Mouse (Mus musculus) forebrain, embryonic 16.5 days (tissue): Measurements from ENCODE around the gene Spns3. TPM values are rescaled to one million over a fixed set of nuclear protein-coding genes. Genes with fewer than 3 reads are reported as not detected.
A peak's percentile ranks its signal among the peaks of the same experiment; 100 is the strongest.

Experiments
- ATAC-seq: fragments of 200-750 bp; cut with Nextera tagmentation; 2 replicates; pipeline ENCODE4 v1.8.0; 2017; ENCODE audit warnings: mild to moderate bottlenecking, moderate library complexity
- H3K27ac ChIP-seq: fragments of 300-500 bp; sonication (generic); 2 replicates; pipeline ENCODE4 v1.5.1; 2014; ENCODE audit warnings: low read length, control low read depth
- H3K27me3 ChIP-seq: fragments of 300-500 bp; sonication (generic); replicated peaks from 2 replicates; pipeline ENCODE4 v1.6.1; 2014; ENCODE audit warnings: low read length; ENCODE audit not compliant: control insufficient read depth, insufficient read depth
- H3K36me3 ChIP-seq: fragments of 300-500 bp; sonication (generic); 2 replicates; pipeline ENCODE4 v1.6.1; 2014; ENCODE audit not compliant: control insufficient read depth, insufficient read depth
- H3K4me1 ChIP-seq: fragments of 300-500 bp; sonication (generic); replicated peaks from 2 replicates; pipeline ENCODE4 v1.6.1; 2014; ENCODE audit warnings: low read length; ENCODE audit not compliant: control insufficient read depth, insufficient read depth
- H3K4me2 ChIP-seq: fragments of 300-500 bp; sonication (generic); 2 replicates; pipeline ENCODE4 v1.6.1; 2014; ENCODE audit warnings: mild to moderate bottlenecking, low read length, control low read depth
- H3K4me3 ChIP-seq: fragments of 300-500 bp; sonication (generic); replicated peaks from 2 replicates; pipeline ENCODE4 v1.5.1; 2014; ENCODE audit warnings: mild to moderate bottlenecking, low read length, control low read depth
- H3K9ac ChIP-seq: fragments of 300-500 bp; sonication (generic); replicated peaks from 2 replicates; pipeline ENCODE4 v1.6.1; 2014; ENCODE audit warnings: low read depth, low read length, control low read depth
- H3K9me3 ChIP-seq: fragments of 300-500 bp; sonication (generic); 2 replicates; pipeline ENCODE4 v1.6.1; 2016; ENCODE audit warnings: low read length; ENCODE audit not compliant: control insufficient read depth
- WGBS: fragments of 180-500 bp; shearing (Covaris S2); extraction: QIAGEN DNeasy Blood & Tissue Kit; methylation state at CpG from one replicate; pipeline ENCODE4 v1.1.7; 2014; 5-methylcytosine and 5-hydroxymethylcytosine counted together
- polyA plus RNA-seq: library from polyadenylated mRNA; unstranded; fragments of >200 nt; fragmentation: Nextera tagmentation; extraction: Ambion mirVana; gene quantifications from 2 replicates; pipeline ENCODE4 v1.2.1, GENCODE M21; 2015

The Spns3 gene
- polyA plus RNA-seq, 1 experiment from 2014 or later, result not detected

DNA sequence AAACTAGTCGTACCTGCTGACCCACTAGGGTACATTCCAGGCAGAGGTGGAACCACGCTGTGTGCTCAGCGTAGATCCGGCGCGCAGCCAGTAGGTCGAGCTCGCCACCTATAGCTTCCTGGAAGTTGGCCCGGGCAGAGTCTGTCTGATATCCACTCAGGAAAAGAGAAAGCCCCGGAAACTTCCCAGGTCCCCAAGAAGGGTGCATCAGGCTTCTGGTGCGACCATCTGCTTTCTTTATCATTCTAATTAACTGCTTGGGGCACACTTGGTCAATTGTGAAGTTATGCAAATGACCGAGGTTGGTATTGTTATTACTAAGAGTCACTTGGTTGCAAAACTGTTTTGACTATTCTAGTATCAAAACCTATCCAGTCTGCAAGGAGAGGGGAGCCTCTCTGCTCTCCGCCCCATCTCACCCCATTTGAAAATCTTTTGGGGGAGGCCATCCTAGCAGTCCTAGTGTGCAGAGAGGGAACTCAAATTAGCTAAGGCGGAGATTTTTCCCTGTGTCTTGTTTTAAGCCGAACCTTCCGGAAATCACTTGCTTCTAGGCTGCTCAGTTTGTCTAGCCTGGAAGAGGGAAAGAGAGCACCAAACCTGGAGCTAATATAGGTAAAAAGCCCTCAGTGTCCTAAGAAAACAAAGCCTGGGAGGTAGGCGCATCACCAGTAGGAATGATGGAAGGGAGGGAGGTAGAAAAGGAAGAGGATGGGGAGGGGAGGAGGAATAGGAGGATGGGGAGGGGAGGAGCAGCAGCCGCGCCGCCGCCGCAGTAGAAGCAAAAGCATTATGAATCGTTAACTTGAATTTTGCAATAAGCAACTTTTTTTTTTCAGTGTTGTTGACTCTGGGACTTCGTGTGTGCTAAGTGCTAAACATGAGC is 26.4 kb upstream of the Spns3 start:
- Histone ChIP-seq H3K9me3 (no peaks in the 10 kb centered on the region), H3K27ac (peak overlapping the region; percentile 68), H3K27me3 (no peaks in the 10 kb centered on the region), H3K36me3 (no peaks in the 10 kb centered on the region), H3K4me2 (peak overlapping the region; percentile 67), H3K4me1 (peaks cover 13% of the 10 kb centered on the region), H3K9ac (peak overlapping the region; percentile 55), H3K4me3 (peak overlapping the region; percentile 39)
- under 1% methylated on average over 24 of the region's 24 CpGs for WGBS
- peak; percentile 63 for ATAC-seq

DNA sequence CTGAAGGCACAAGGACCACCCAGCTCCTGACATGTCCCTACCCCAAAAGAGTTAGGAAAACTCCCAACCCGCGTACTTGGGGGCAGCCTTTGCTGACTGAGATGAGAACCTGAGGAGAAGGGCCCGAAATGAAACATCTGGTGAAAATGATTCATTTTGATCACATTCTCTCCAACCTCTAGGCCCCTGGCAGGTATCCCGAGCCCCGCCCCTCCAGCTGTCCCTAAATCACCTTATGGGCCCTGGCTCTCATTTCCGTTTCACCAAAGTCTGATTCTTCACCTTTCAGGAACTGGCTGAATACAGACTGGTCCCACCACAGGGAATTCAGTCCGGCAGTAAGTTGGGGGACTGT is 25.8 kb upstream of the Spns3 start:
- Histone ChIP-seq H3K4me3 (peak overlapping the region; percentile 39), H3K4me2 (peak overlapping the region; percentile 67), H3K27ac (no peak overlapping the region)

DNA sequence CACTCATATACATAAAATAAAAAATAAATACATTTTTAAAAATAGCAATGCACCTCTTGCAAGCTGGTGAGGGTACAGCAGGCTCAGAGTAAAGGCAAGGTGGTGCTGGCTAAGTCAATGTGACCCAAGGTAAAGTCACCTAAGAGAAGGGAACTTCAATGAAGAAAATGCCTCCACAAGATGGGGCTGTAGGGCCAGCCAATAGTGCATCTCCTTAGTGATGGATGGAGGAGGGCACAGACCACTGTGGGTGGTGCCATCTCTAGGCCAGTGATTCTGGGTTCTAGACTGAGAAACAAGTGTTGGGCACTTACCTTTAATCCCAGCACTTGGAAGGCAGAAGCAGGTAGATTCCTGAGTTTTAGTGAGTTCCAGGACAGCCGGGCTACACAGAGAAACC is 23.5 kb upstream of the Spns3 start:
- Histone ChIP-seq H3K36me3 (no peaks in the 10 kb centered on the region), H3K27me3 (no peaks in the 10 kb centered on the region), H3K27ac (no peak overlapping the region), H3K4me2 (no peak overlapping the region), H3K4me1 (peaks cover 15% of the 10 kb centered on the region), H3K9ac (no peak overlapping the region), H3K9me3 (no peaks in the 10 kb centered on the region), H3K4me3 (no peak overlapping the region)
- ATAC-seq, result no peak
- WGBS, result 91% methylated on average over 1 of the region's 1 CpGs

More for the DNA sequence above, 25.8 kb upstream of the Spns3 start:
- Histone ChIP-seq H3K9me3 (no peaks in the 10 kb centered on the region), H3K27me3 (no peaks in the 10 kb centered on the region), H3K36me3 (no peaks in the 10 kb centered on the region), H3K9ac (peak overlapping the region; percentile 55; the same call in 1 of the 2 replicates), H3K4me1 (peaks cover 13% of the 10 kb centered on the region)
- no peak for ATAC-seq
- 22% methylated on average over 7 of the region's 7 CpGs for WGBS

DNA sequence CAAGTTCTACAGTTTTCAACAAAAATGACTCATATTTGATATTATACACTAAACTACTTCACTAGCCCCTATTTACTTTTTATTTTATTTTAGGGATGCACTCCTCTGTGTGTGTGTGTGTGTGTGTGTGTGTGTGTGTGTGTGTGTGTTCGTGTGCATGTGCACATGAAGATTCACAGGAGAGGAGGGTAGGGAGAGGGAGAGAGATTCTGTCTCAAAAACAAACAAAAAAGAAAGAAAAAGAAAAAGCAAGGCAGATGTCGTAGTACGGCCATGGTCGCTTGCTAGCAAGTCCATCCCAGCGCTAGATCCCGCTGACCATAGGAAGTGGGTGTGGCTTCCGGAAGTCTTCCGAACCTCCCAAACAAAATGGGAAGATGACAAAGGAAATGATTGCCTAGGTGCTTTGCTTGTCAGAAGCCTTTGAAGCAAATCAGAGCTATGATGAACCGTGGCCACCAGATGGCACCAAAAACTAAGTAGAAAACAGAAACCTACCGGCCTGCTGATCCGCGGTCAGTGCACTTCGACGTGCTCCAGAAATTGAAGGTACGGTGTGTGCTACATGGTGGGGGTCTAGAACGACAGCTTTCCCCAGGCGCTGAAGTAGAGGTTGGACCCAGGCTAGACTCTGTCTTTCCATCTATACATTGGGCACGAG is 20.1 kb upstream of the Spns3 start:
- no peaks in the 10 kb centered on the region for H3K27me3 ChIP-seq
- H3K4me1 ChIP-seq, result 0 out of 2 replicates have a peak, but pooled peaks cover 2% of the 10 kb centered on the region
- no peaks in the 10 kb centered on the region for H3K9me3 ChIP-seq
- WGBS, result 2% methylated on average over 18 of the region's 18 CpGs
- H3K9ac ChIP-seq, result no peak overlapping the region; the same call in 1 of the 2 replicates
- no peaks in the 10 kb centered on the region for H3K36me3 ChIP-seq
- peak overlapping the region; percentile 35 for H3K4me3 ChIP-seq
- H3K4me2 ChIP-seq, result peak overlapping the region; percentile 52
- no peak overlapping the region for H3K27ac ChIP-seq
- peak; percentile 76 for ATAC-seq

DNA sequence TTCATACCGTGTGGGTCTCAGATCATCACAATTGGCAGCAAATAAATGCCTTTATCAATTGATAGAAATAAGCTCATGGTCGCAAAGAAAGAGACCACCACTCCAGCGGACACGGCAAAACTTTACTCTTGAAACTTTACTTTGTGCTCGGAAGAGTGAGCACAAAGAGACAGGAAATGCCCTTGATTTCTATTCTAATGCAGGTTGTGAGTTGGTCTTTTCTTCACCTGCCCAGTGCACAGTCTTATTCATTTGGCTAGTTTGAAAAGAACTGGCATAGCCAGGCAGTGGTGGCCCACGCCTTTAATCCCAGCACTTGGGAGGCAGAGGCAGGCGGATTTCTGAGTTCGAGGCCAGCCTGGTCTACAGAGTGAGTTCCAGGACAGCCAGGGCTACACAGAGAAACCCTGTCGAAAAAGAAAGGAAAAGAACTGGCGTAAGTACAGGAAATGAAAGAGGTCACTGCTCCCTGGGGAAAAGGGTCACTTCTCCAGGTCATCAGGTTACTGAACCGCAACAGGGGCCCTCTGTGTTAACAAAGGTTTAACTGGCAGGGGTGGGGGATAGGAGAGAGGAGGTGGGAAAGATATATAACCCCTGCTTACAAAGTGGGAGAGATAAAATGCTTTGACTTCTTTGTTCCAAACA is 19.5 kb upstream of the Spns3 start:
- Histone ChIP-seq H3K4me3 (no peak overlapping the region), H3K4me2 (no peak overlapping the region), H3K36me3 (no peaks in the 10 kb centered on the region), H3K27me3 (no peaks in the 10 kb centered on the region), H3K9ac (no peak overlapping the region; the same call in 1 of the 2 replicates), H3K27ac (no peak overlapping the region), H3K4me1 (0 out of 2 replicates have a peak, but pooled peaks cover 2% of the 10 kb centered on the region), H3K9me3 (no peaks in the 10 kb centered on the region)
- WGBS, result 72% methylated on average over 11 of the region's 11 CpGs
- ATAC-seq, result no peak

DNA sequence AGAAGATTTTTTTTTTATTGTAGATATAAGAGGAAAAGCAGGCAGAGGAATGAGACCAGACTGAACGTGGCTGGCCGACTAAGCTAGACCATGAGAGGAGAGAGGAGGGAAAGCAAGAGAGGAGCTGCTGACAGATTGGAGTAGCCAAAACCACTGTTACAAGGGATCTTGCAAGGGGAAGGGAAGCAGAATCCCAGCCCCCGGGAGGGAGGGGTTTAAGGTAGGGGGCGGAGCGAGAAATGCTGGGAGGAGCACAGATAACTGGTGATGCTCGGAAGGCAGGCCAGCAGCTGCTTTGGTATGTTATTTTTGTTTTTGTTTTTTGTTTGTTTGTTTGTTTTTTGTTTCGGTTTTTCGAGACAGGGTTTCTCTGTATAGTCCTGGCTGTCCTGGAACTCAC is 18.7 kb upstream of the Spns3 start:
- no peaks in the 10 kb centered on the region for H3K27me3 ChIP-seq
- H3K27ac ChIP-seq, result no peak overlapping the region
- no peaks in the 10 kb centered on the region for H3K9me3 ChIP-seq
- H3K4me2 ChIP-seq, result no peak overlapping the region
- WGBS, result 57% methylated on average over 8 of the region's 8 CpGs
- H3K9ac ChIP-seq, result no peak overlapping the region
- 0 out of 2 replicates have a peak, but pooled peaks cover 2% of the 10 kb centered on the region for H3K4me1 ChIP-seq
- no peak overlapping the region for H3K4me3 ChIP-seq
- ATAC-seq, result no peak
- no peaks in the 10 kb centered on the region for H3K36me3 ChIP-seq

DNA sequence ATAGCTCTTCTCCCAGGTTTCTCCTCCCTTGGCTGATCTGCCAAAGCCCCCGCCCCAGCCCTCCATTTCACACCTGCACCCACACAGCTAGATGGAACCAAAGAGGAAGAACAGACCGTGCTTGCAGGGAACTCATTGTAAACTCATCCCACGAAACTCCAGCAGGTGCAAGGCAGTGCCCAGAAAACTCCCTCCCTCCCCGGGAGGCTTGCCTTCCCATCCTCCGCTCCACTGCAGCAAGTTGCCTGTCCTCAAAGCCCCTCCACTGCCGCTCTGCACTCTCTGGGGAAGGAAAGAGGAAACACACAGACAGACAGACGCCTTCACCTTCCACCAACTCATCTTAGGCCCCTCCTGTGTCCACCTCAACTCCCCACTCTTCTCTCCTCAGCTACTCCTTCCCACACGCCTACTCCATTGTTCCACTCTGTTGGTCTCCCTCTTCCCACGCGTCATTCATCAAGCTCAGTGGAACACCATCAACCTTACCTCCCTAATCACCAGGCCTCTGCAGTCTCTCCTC is 16.6 kb upstream of the Spns3 start:
- no peak overlapping the region for H3K27ac ChIP-seq
- H3K9me3 ChIP-seq, result no peaks in the 10 kb centered on the region
- no peak overlapping the region for H3K9ac ChIP-seq
- WGBS, result 42% methylated on average over 10 of the region's 10 CpGs
- H3K27me3 ChIP-seq, result no peaks in the 10 kb centered on the region
- no peaks in the 10 kb centered on the region for H3K36me3 ChIP-seq
- 0 out of 2 replicates have a peak, but pooled peaks cover 2% of the 10 kb centered on the region for H3K4me1 ChIP-seq
- no peak for ATAC-seq
- no peak overlapping the region for H3K4me2 ChIP-seq
- no peak overlapping the region for H3K4me3 ChIP-seq

DNA sequence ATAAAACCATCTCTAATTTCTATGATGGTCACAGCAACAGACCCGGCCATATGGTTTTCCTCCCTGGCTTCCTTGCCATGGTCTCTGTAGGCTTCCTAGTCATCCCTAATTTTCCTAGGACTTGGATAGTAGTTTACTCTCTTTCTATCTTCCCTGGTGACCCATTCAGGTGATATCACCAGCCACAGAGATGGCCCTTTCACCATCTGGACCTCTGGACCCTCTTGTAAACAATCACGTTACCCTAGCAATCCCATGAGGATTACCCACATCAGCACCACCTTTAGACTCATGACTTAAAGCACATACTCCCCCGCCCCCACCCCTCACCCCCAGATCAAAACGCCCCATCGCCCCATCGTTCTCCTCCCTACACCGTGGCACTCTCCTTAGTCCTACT is 16.0 kb upstream of the Spns3 start:
- ATAC-seq, result no peak
- Histone ChIP-seq H3K4me2 (no peak overlapping the region), H3K9ac (no peak overlapping the region), H3K27me3 (no peaks in the 10 kb centered on the region), H3K4me1 (0 out of 2 replicates have a peak, but pooled peaks cover 2% of the 10 kb centered on the region), H3K36me3 (no peaks in the 10 kb centered on the region), H3K9me3 (no peaks in the 10 kb centered on the region), H3K27ac (no peak overlapping the region), H3K4me3 (no peak overlapping the region)
- 79% methylated on average over 7 of the region's 7 CpGs for WGBS
